Mouse (Mus musculus) bone marrow macrophage, adult 2 months (primary cell): ENCODE data around the gene Eif4e3.

Source experiments
- CTCF ChIP-seq: IDR thresholded peaks from 2 replicates; pipeline ENCODE4 v1.5.1; 2012; ENCODE audit warnings: low read depth, mild to moderate bottlenecking, low read length, moderate library complexity
- POLR2A ChIP-seq: IDR thresholded peaks from 2 replicates; pipeline ENCODE4 v1.6.1; 2012; ENCODE audit warnings: mild to moderate bottlenecking, low read depth, low read length, borderline replicate concordance

GRCm38 (mm10) chr6:99644386-99644785 is 22.2 kb downstream of the Eif4e3 start:
- TF ChIP-seq CTCF (no peak), POLR2A (no peak)
